Mouse (Mus musculus): Measurements from ENCODE around the gene Btbd35f1.
"Not testable (repeated sequence)": the region's sequence is repeated elsewhere in the genome, so short reads cannot be mapped to it uniquely, and the experiment has no call there.

Btbd35f1 gene

DNA sequence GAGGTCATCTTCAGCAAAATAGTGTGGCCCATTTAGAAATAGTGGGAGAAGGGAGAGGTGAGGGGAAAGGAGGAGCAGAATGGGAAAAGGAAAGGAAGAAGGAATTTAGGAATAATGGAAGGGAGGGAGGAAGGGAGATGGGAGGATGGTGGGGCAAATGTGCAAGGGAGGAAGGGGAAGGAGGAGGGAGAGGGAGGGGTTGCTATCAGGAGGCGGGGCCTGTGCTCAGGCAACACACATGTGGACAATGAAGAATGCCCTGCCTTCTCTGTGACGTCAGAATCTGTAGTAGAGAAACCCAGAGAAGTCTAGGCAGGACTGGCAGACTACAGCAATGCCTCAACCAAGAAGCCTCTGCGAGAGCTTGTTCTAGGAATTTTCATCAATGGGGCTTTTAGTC is at the start of gene Btbd35f1:
Gene Btbd35f1 (plus strand): TSS at position 301 of the 400 bp plus-strand sequence.
- DNase-seq (ENCODE audit: low read depth), result not testable (repeated sequence)

GRCm38 (mm10) chrX:32590878-32591542 is 31.2 kb downstream of the Btbd35f1 start:
- not testable (repeated sequence) for DNase-seq (ENCODE audit: low read depth)

GRCm38 (mm10) chrX:32601008-32601407 is 41.2 kb downstream of the Btbd35f1 start:
- DNase-seq (ENCODE audit: low read depth), result not testable (repeated sequence)

GRCm38 (mm10) chrX:32601425-32601824 is 41.6 kb downstream of the Btbd35f1 start:
- DNase-seq (ENCODE audit: low read depth), result not testable (repeated sequence)

Data from fibroblast of lung, adult 2 months (primary cell).